Mouse (Mus musculus) forebrain, embryonic 14.5 days (tissue): ENCODE measurements around the gene Capn7. TPM values are rescaled to one million over a fixed set of nuclear protein-coding genes. Genes with fewer than 3 reads are reported as not detected.

Experiments used
- ATAC-seq: fragments of 200-750 bp; cut with Nextera tagmentation; 2 replicates; pipeline ENCODE4 v1.8.0; 2017; ENCODE audit warnings: mild to moderate bottlenecking, moderate library complexity
- DNase-seq: peaks from one replicate; pipeline ENCODE4 v3.0.0-alpha.2; 2015; ENCODE audit warnings: low spot score
- H3K27ac ChIP-seq: fragments of 300-500 bp; sonication (generic); 2 replicates; pipeline ENCODE4 v1.5.1; 2014; ENCODE audit warnings: low read depth, mild to moderate bottlenecking, control low read depth, low read length, moderate library complexity
- H3K27me3 ChIP-seq: fragments of 300-500 bp; sonication (generic); replicated peaks from 2 replicates; pipeline ENCODE4 v1.6.1; 2014; ENCODE audit warnings: low read length, control low read depth, mixed read lengths; ENCODE audit not compliant: control insufficient read depth, insufficient read depth
- H3K36me3 ChIP-seq: fragments of 300-500 bp; sonication (generic); 2 replicates; pipeline ENCODE4 v1.6.1; 2014; ENCODE audit warnings: low read length, control low read depth; ENCODE audit not compliant: control insufficient read depth, insufficient read depth
- H3K4me1 ChIP-seq: fragments of 300-500 bp; sonication (generic); 2 replicates; pipeline ENCODE4 v1.6.1; 2014; ENCODE audit warnings: antibody characterized with exemption, low read length, control low read depth; ENCODE audit not compliant: control insufficient read depth, insufficient read depth
- H3K4me2 ChIP-seq: fragments of 300-500 bp; sonication (generic); 2 replicates; pipeline ENCODE4 v1.6.1; 2014; ENCODE audit warnings: mild to moderate bottlenecking, control low read depth, low read length
- H3K4me3 ChIP-seq: fragments of 300-500 bp; sonication (generic); 2 replicates; pipeline ENCODE4 v1.5.1; 2014; ENCODE audit warnings: low read depth, low read length, control low read depth
- H3K9ac ChIP-seq: fragments of 300-500 bp; sonication (generic); 2 replicates; pipeline ENCODE4 v1.6.1; 2014; ENCODE audit warnings: mild to moderate bottlenecking, low read length, control low read depth, moderate library complexity
- H3K9me3 ChIP-seq: fragments of 300-500 bp; sonication (generic); replicated peaks from 2 replicates; pipeline ENCODE4 v1.6.1; 2016; ENCODE audit warnings: low read length, control low read depth, mixed read lengths; ENCODE audit not compliant: control insufficient read depth
- WGBS: fragments of 180-500 bp; shearing (Covaris S2); extraction: QIAGEN DNeasy Blood & Tissue Kit; methylation state at CpG from one replicate; pipeline ENCODE4 v1.1.7; 2014; 5-methylcytosine and 5-hydroxymethylcytosine counted together
- polyA plus RNA-seq: library from polyadenylated mRNA; unstranded; fragments of >200 nt; fragmentation: Nextera tagmentation; extraction: Ambion mirVana; gene quantifications from 2 replicates; pipeline ENCODE4 v1.2.1, GENCODE M21; 2014

Gene Capn7
- polyA plus RNA-seq, 1 experiment from 2014 or later, result 61.9 TPM

DNA sequence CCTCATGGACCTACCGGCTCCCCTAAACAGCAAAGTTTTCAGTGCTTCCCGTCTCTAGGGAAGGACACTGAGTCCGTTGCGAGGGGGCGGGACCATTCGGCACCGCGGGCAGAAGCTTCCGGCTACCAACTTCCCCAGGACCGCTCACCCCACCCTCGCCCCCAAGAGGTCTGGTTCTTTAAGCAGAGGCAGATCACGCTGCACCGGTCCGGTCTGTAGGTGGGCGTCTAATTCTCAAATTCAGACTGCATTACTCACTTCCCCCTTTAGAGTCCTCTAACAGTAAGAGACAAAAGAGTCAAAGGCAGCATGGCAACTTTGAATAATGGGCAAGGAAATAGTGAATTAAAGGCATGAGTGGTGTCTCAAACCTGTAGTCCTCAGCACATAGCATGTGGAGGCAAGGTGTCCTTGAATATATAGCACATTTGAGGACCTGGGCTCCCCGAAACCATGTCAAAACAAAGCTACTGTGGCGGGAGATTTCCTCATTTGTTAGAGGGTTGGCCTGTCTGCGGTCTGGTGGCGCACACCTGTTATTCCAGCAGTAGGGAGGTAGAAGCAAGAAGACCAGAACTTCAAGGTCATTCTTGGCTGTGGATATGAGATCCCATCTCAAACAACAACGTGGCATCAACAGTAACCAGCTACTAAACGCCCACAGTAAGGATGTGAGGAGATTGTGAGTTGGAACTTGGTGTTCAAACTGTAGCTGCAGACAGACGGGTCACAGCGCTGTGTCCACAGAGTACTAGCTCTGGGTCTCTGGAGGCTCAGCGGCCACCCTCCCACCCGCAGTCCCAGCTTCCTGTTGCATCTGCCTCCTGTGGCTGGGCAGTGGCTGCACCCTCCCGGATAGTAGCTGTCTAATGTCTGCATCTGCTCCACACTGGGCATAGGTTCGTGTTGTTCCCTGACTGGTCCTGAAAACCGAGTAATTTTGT is 12.3 kb upstream of the Capn7 start, which contains the start of gene Dnah1:
TSS of gene Dnah1 (minus strand) at position 48 of the 944 bp plus-strand sequence.
- 35% methylated on average over 28 of the region's 28 CpGs for WGBS
- Histone ChIP-seq H3K4me1 (no peaks in the 10 kb centered on the region), H3K9me3 (no peaks in the 10 kb centered on the region), H3K4me3 (peak within 1 kb of the TSS; percentile 21), H3K27me3 (no peaks in the 10 kb centered on the region), H3K9ac (peak within 1 kb of the TSS; percentile 50), H3K36me3 (no peaks in the 10 kb centered on the region), H3K27ac (no peak within 1 kb of the TSS), H3K4me2 (peak within 1 kb of the TSS; percentile 51)
- DNase-seq (peak; percentile 41), ATAC-seq (peak; percentile 15; the same call in 1 of the 2 replicates)

DNA sequence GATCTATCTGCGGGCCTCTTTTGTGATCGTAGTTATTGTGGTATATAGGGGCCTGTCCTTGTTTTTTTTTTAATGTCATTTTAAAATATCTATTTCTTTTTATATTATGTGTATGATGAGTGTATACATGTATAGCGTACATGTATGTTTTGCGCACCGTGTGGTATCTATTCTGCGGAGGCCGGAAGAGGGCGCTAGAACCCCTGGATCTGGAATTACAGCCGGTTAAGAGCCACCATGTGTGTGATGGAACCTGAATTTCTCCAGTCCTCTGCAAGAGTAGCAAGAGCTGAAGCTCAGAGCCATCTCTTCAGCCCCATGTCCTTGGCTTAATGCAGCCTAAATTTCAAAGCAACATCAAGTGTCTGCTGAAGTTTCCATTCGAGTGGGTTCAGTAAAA is 11.6 kb upstream of the Capn7 start:
- no peaks in the 10 kb centered on the region for H3K36me3 ChIP-seq
- H3K27me3 ChIP-seq, result no peaks in the 10 kb centered on the region
- DNase-seq, result no peak
- H3K9ac ChIP-seq, result no peak overlapping the region
- no peak for ATAC-seq
- H3K9me3 ChIP-seq, result no peaks in the 10 kb centered on the region
- no peak overlapping the region for H3K27ac ChIP-seq
- H3K4me1 ChIP-seq, result no peaks in the 10 kb centered on the region
- H3K4me2 ChIP-seq, result no peak overlapping the region
- 76% methylated on average over 10 of the region's 10 CpGs for WGBS
- no peak overlapping the region for H3K4me3 ChIP-seq

DNA sequence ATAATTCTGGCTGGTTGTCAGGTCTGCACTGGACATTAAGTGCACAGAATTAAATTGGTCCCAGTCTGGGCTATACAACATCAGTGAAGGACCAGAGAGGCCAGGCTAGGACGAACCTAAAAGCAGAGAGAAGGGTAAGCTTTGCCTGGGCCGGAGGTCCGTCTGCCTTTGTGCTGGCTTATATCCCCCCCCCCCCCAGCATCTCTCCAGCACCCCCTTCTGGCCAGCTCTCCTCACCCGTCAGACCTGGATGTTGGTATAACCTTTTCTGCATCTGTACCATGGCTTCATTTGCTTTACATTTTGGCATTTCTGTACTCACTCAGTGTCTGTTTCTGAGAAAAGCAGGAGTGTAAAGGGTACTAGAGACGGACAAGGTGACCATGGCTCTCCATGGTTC is 10.9 kb upstream of the Capn7 start:
- no peaks in the 10 kb centered on the region for H3K36me3 ChIP-seq
- DNase-seq (no peak), ATAC-seq (no peak)
- H3K9ac ChIP-seq, result no peak overlapping the region
- no peak overlapping the region for H3K27ac ChIP-seq
- H3K4me2 ChIP-seq, result no peak overlapping the region
- WGBS, result 41% methylated on average over 5 of the region's 5 CpGs
- H3K9me3 ChIP-seq, result no peaks in the 10 kb centered on the region
- H3K4me3 ChIP-seq, result no peak overlapping the region
- no peaks in the 10 kb centered on the region for H3K4me1 ChIP-seq
- no peaks in the 10 kb centered on the region for H3K27me3 ChIP-seq

DNA sequence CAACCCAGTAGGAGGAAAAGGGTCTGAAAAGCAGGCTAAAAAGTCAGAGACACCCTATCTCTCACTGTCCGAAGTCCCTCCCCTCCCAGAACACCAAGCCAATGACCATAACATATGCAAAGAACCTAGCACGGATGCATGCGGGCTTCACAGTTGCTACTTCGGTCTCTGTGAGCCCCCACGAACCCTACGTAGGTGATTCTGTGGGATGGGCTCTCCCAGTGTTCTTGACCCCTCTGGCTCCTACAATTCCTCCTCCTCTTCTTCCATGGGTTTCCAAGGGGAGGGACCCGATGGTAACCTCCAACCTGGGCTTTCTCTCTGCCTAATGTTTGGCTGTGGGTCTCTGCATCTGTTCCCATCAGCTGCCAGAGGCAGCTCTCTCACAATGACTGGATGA is 9.7 kb upstream of the Capn7 start:
- Histone ChIP-seq H3K9ac (no peak overlapping the region), H3K27me3 (no peaks in the 10 kb centered on the region), H3K36me3 (no peaks in the 10 kb centered on the region), H3K27ac (no peak overlapping the region), H3K4me1 (no peaks in the 10 kb centered on the region), H3K9me3 (no peaks in the 10 kb centered on the region), H3K4me2 (no peak overlapping the region), H3K4me3 (no peak overlapping the region)
- ATAC-seq (no peak), DNase-seq (no peak)
- 85% methylated on average over 7 of the region's 7 CpGs for WGBS

DNA sequence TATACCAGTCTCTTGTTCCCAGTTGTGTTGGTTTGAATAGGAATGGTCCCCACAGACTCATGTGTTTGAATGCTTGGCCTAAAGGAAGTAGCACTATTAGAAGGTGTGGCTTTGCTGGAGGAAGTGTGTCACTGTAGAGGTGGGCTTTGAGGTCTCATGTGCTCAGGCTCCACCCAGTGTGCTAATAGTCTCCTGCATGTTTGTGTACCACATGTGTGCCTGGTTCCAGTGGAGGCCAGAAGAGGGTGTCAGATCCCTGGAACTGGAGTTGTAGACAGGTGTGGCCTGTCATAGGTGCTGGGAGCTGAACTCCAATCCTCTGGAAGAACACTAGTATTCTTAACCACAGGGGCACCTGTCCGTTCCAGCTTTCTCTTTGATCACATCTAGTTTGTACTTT is 9.2 kb upstream of the Capn7 start:
- ATAC-seq (no peak), DNase-seq (no peak)
- Histone ChIP-seq H3K4me1 (no peaks in the 10 kb centered on the region), H3K27ac (no peak overlapping the region), H3K27me3 (no peaks in the 10 kb centered on the region), H3K36me3 (no peaks in the 10 kb centered on the region), H3K9me3 (no peaks in the 10 kb centered on the region), H3K4me2 (no peak overlapping the region), H3K4me3 (no peak overlapping the region), H3K9ac (no peak overlapping the region)
- 98% methylated on average over 1 of the region's 1 CpGs for WGBS

DNA sequence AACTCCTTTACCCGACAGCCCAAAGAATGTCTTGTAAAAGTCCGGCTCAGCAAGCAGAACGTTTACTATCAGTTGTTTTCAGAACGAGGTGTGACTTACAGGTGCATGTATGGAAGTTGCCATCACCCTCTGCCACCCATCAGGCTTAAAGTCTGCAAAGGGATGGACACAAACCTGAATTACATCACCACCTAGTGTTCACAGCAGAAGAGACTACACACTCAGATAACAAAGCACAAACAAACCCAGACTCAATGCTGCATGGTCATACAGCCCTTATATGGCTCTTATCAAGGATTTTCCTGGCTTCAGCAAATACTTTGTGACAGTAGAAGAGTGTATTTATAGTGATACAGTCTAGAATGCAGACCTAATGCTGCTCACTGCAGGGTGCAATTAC is 8.8 kb upstream of the Capn7 start:
- no peaks in the 10 kb centered on the region for H3K4me1 ChIP-seq
- no peaks in the 10 kb centered on the region for H3K9me3 ChIP-seq
- no peak overlapping the region for H3K9ac ChIP-seq
- no peaks in the 10 kb centered on the region for H3K27me3 ChIP-seq
- no peak for DNase-seq
- WGBS, result 86% methylated on average over 4 of the region's 4 CpGs
- no peaks in the 10 kb centered on the region for H3K36me3 ChIP-seq
- no peak overlapping the region for H3K27ac ChIP-seq
- ATAC-seq, result no peak
- no peak overlapping the region for H3K4me3 ChIP-seq
- H3K4me2 ChIP-seq, result no peak overlapping the region

DNA sequence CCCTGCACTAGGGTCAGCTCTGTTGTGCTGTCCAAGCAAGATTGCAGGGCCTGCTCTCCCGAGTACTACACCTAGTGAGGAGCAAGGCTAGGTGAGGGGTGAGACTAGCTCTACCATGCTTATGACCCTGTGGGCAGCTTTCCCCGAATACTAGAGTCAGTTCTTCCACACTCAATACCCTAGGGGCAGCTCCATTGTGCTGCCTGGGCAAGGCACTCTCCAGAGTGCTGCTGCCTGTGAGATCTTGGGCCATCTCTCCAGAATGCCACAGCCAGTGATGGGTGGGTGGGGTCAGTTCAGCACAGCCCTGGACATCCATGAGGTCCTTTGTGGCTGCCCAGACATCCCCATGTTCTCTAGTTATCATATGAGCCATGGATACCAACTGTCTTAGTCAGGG is 6.7 kb upstream of the Capn7 start:
- DNase-seq (no peak), ATAC-seq (no peak)
- no peak overlapping the region for H3K4me2 ChIP-seq
- 66% methylated on average over 2 of the region's 2 CpGs for WGBS
- no peak overlapping the region for H3K9ac ChIP-seq
- no peaks in the 10 kb centered on the region for H3K36me3 ChIP-seq
- no peak overlapping the region for H3K4me3 ChIP-seq
- H3K4me1 ChIP-seq, result no peaks in the 10 kb centered on the region
- no peaks in the 10 kb centered on the region for H3K9me3 ChIP-seq
- H3K27ac ChIP-seq, result no peak overlapping the region
- H3K27me3 ChIP-seq, result no peaks in the 10 kb centered on the region

DNA sequence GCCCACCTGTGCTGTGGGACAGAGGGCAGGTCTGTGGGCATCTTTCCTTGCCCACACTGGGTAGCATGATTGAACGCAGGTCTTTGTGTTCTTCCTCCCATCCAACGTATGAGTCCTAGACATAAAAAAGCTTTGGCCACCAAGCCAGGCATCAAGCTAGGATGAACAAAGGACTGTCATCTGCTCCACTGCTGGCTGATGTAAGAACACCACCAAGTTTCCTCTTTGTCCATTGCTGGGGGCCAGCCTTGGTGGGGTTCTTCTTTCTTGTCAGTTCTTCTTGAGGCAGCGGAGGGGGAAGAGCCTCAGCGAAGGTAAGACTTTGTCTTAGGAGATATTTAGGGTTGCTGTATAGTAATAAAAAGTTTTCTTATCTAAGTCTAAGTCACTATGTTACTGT is 5.5 kb upstream of the Capn7 start:
- Histone ChIP-seq H3K4me3 (no peak overlapping the region), H3K27ac (no peak overlapping the region), H3K27me3 (no peaks in the 10 kb centered on the region), H3K9ac (no peak overlapping the region), H3K4me2 (no peak overlapping the region), H3K9me3 (no peaks in the 10 kb centered on the region), H3K36me3 (no peaks in the 10 kb centered on the region), H3K4me1 (peaks cover 4% of the 10 kb centered on the region; the same call in 1 of the 2 replicates)
- ATAC-seq, result no peak
- 84% methylated on average over 4 of the region's 4 CpGs for WGBS
- DNase-seq, result no peak

DNA sequence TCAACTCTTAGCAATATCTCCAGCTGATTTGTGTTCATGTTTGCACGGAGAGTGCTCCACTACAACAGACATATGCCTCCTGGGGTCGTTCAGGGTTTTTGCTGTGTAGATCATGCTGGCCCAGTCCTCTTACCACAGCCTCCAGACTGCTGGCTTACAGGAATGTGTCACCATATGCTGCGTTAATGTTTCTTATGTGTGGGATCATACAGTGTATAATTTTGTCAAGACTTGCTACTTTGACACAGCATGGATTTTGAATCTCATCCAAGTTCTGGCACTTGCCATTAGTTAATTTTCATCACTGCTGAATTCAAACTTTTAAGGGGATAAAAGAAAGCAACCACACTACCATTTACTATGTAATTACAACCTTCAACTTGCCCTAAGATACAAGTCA is 673 bp upstream of the Capn7 start:
- Histone ChIP-seq H3K4me1 (peaks cover 17% of the 10 kb centered on the region), H3K4me3 (peak overlapping the region; percentile 75), H3K27me3 (no peaks in the 10 kb centered on the region), H3K9ac (peak overlapping the region; percentile 81), H3K9me3 (no peaks in the 10 kb centered on the region), H3K27ac (peak overlapping the region; percentile 58; the same call in 1 of the 2 replicates), H3K4me2 (peak overlapping the region; percentile 75), H3K36me3 (peaks cover 5% of the 10 kb centered on the region)
- peak; percentile 35; the same call in 1 of the 2 replicates for ATAC-seq
- 37% methylated on average over 3 of the region's 3 CpGs for WGBS
- peak; percentile 55 for DNase-seq
